Mouse (Mus musculus): ENCODE data around the gene Rdh8. TPM values are rescaled to one million over a fixed set of nuclear protein-coding genes. Genes with fewer than 3 reads are reported as not detected.

Gene Rdh8
- total and polyA plus RNA-seq, 3 experiments: not detected

- Histone ChIP-seq H3K4me3 (ENCODE audit: low read depth, low read length) (no peak overlapping the region), H3K4me1 (ENCODE audit: insufficient read depth, low read depth, low read length) (peaks cover 24% of the 10 kb centered on the region), H3K27me3 (ENCODE audit: insufficient read depth, low read length) (peaks cover 28% of the 10 kb centered on the region), H3K36me3 (replicated peaks) (peaks cover 3% of the 10 kb centered on the region), H3K9me3 (replicated peaks) (no peaks in the 10 kb centered on the region)
- ATAC-seq (ENCODE audit: extremely low read depth, insufficient number of reproducible peaks, low FRiP score, poor library complexity, severe bottlenecking) (no peak), DNase-seq (ENCODE audit: low spot score) (no peak)
- no peak for TF ChIP-seq CTCF (IDR thresholded peaks at IDR 0.05; ENCODE audit: low read depth, low read length)
- no peak for TF ChIP-seq GATA2 (IDR thresholded peaks at IDR 0.05; ENCODE audit: borderline replicate concordance, low read depth, low read length)
- no peak for TF ChIP-seq POLR2AphosphoS5 (IDR thresholded peaks at IDR 0.05; ENCODE audit: insufficient replicate concordance, low read depth, low read length)
- TF ChIP-seq GATA1 (IDR thresholded peaks at IDR 0.05; ENCODE audit: borderline replicate concordance, low read length): no peak
- TF ChIP-seq TAL1 (conservative IDR thresholded peaks at IDR 0.05; ENCODE audit: low read depth, low read length): no peak
Measured at GRCm38 (mm10) chr9:20875021-20875790, 56.9 kb downstream of the Rdh8 start.

Other genes starting within 250 kb of the Rdh8 start
- 10.3 and 11.3 TPM in 2 replicates for gene Zfp846, start 237.2 kb upstream of the Rdh8 start, total RNA-seq (2014; fragmentation: Nextera tagmentation)
- gene Zfp846, start 237.2 kb upstream of the Rdh8 start, total RNA-seq (2017): 8.0 and 10.5 TPM in 2 replicates
- 8.8 and 10.6 TPM in 2 replicates for gene Zfp846, start 237.2 kb upstream of the Rdh8 start, polyA plus RNA-seq (2012)
- 175 and 176 TPM in 2 replicates for gene Ubl5, start 175.6 kb upstream of the Rdh8 start, total RNA-seq (2014; fragmentation: Nextera tagmentation)
- 256 and 270 TPM in 2 replicates for gene Ubl5, start 175.6 kb upstream of the Rdh8 start, total RNA-seq (2017)
- 9.2 and 18.4 TPM in 2 replicates for gene Ubl5, start 175.6 kb upstream of the Rdh8 start, polyA plus RNA-seq (2012)
- 25.6 and 34.2 TPM in 2 replicates for gene Fbxl12, start 173.7 kb upstream of the Rdh8 start, total RNA-seq (2014; fragmentation: Nextera tagmentation)
- 6.3 and 7.9 TPM in 2 replicates for gene Fbxl12, start 173.7 kb upstream of the Rdh8 start, total RNA-seq (2017)
- 15.4 and 22.0 TPM in 2 replicates for gene Fbxl12, start 173.7 kb upstream of the Rdh8 start, polyA plus RNA-seq (2012)
- 13.2 and 17.6 TPM in 2 replicates for gene Pin1, start 166.4 kb upstream of the Rdh8 start, total RNA-seq (2014; fragmentation: Nextera tagmentation)
- 17.0 and 21.3 TPM in 2 replicates for gene Pin1, start 166.4 kb upstream of the Rdh8 start, total RNA-seq (2017)
- gene Pin1, start 166.4 kb upstream of the Rdh8 start, polyA plus RNA-seq (2012): 27.3 and 28.7 TPM in 2 replicates
- not detected in 2 replicates for gene Olfm2, start 72.2 kb upstream of the Rdh8 start, total RNA-seq (2014; fragmentation: Nextera tagmentation)
- gene Olfm2, start 72.2 kb upstream of the Rdh8 start, total RNA-seq (2017): 0.06 TPM in 1 of 2 replicates, not detected in the other
- not detected in 2 replicates for gene Olfm2, start 72.2 kb upstream of the Rdh8 start, polyA plus RNA-seq (2012)
- gene Col5a3, start 3.4 kb upstream of the Rdh8 start, total RNA-seq (2014; fragmentation: Nextera tagmentation): not detected in 2 replicates
- 0.11 TPM in 1 of 2 replicates, not detected in the other for gene Col5a3, start 3.4 kb upstream of the Rdh8 start, total RNA-seq (2017)
- gene Col5a3, start 3.4 kb upstream of the Rdh8 start, polyA plus RNA-seq (2012): not detected in 2 replicates
- gene A230050P20Rik, start 50.1 kb downstream of the Rdh8 start, total RNA-seq (2014; fragmentation: Nextera tagmentation): not detected in 2 replicates
- gene A230050P20Rik, start 50.1 kb downstream of the Rdh8 start, total RNA-seq (2017): 0.05 TPM in 1 of 2 replicates, not detected in the other
- gene A230050P20Rik, start 50.1 kb downstream of the Rdh8 start, polyA plus RNA-seq (2012): 0.04 and 0.05 TPM in 2 replicates
- 1.2 and 5.1 TPM in 2 replicates for gene Angptl6, start 61.2 kb downstream of the Rdh8 start, total RNA-seq (2014; fragmentation: Nextera tagmentation)
- 0.66 and 0.93 TPM in 2 replicates for gene Angptl6, start 61.2 kb downstream of the Rdh8 start, total RNA-seq (2017)
- 2.4 and 3.1 TPM in 2 replicates for gene Angptl6, start 61.2 kb downstream of the Rdh8 start, polyA plus RNA-seq (2012)
- 40.3 and 47.7 TPM in 2 replicates for gene Ppan, start 69.7 kb downstream of the Rdh8 start, total RNA-seq (2014; fragmentation: Nextera tagmentation)
- 66.9 and 71.7 TPM in 2 replicates for gene Ppan, start 69.7 kb downstream of the Rdh8 start, total RNA-seq (2017)
- gene Ppan, start 69.7 kb downstream of the Rdh8 start, polyA plus RNA-seq (2012): 297 and 313 TPM in 2 replicates
- 198 and 222 TPM in 2 replicates for gene Eif3g, start 80.1 kb downstream of the Rdh8 start, total RNA-seq (2014; fragmentation: Nextera tagmentation)
- 173 and 175 TPM in 2 replicates for gene Eif3g, start 80.1 kb downstream of the Rdh8 start, total RNA-seq (2017)
- gene Eif3g, start 80.1 kb downstream of the Rdh8 start, polyA plus RNA-seq (2012): 475 and 545 TPM in 2 replicates
- 142 and 148 TPM in 2 replicates for gene Dnmt1, start 141.4 kb downstream of the Rdh8 start, total RNA-seq (2014; fragmentation: Nextera tagmentation)
- 167 and 197 TPM in 2 replicates for gene Dnmt1, start 141.4 kb downstream of the Rdh8 start, total RNA-seq (2017)
- 178 and 209 TPM in 2 replicates for gene Dnmt1, start 141.4 kb downstream of the Rdh8 start, polyA plus RNA-seq (2012)
- gene S1pr2, start 158.3 kb downstream of the Rdh8 start, total RNA-seq (2014; fragmentation: Nextera tagmentation): 1.8 and 8.4 TPM in 2 replicates
- 2.1 and 2.8 TPM in 2 replicates for gene S1pr2, start 158.3 kb downstream of the Rdh8 start, total RNA-seq (2017)
- 1.6 TPM in 2 replicates for gene S1pr2, start 158.3 kb downstream of the Rdh8 start, polyA plus RNA-seq (2012)
- 38.4 and 39.6 TPM in 2 replicates for gene Mrpl4, start 184.2 kb downstream of the Rdh8 start, total RNA-seq (2014; fragmentation: Nextera tagmentation)
- 39.1 and 51.5 TPM in 2 replicates for gene Mrpl4, start 184.2 kb downstream of the Rdh8 start, total RNA-seq (2017)
- gene Mrpl4, start 184.2 kb downstream of the Rdh8 start, polyA plus RNA-seq (2012): 92.6 and 129 TPM in 2 replicates
- gene Icam1, start 197.5 kb downstream of the Rdh8 start, total RNA-seq (2014; fragmentation: Nextera tagmentation): 9.6 and 9.9 TPM in 2 replicates
- 15.7 and 17.1 TPM in 2 replicates for gene Icam1, start 197.5 kb downstream of the Rdh8 start, total RNA-seq (2017)
- 5.0 and 5.8 TPM in 2 replicates for gene Icam1, start 197.5 kb downstream of the Rdh8 start, polyA plus RNA-seq (2012)
- gene Icam4, start 210.9 kb downstream of the Rdh8 start, total RNA-seq (2014; fragmentation: Nextera tagmentation): 2.1 and 4.8 TPM in 2 replicates
- 8.2 and 10.6 TPM in 2 replicates for gene Icam4, start 210.9 kb downstream of the Rdh8 start, total RNA-seq (2017)
- 8.3 and 11.2 TPM in 2 replicates for gene Icam4, start 210.9 kb downstream of the Rdh8 start, polyA plus RNA-seq (2012)
- not detected in 2 replicates for gene Icam5, start 213.6 kb downstream of the Rdh8 start, total RNA-seq (2014; fragmentation: Nextera tagmentation)
- gene Icam5, start 213.6 kb downstream of the Rdh8 start, total RNA-seq (2017): 0.33 and 0.99 TPM in 2 replicates
- gene Icam5, start 213.6 kb downstream of the Rdh8 start, polyA plus RNA-seq (2012): 0.30 and 0.38 TPM in 2 replicates
- gene Zglp1, start 248.6 kb downstream of the Rdh8 start, total RNA-seq (2014; fragmentation: Nextera tagmentation): not detected in 2 replicates
- not detected in 2 replicates for gene Zglp1, start 248.6 kb downstream of the Rdh8 start, total RNA-seq (2017)
- 4.0 and 4.5 TPM in 2 replicates for gene Zglp1, start 248.6 kb downstream of the Rdh8 start, polyA plus RNA-seq (2012)